Mouse (Mus musculus) natural killer cell, adult 2 months (primary cell): Measurements from ENCODE around the gene Adamts13.

Experiments used
- DNase-seq, 2 experiments: peaks; one replicate each; pipeline ENCODE4 v3.0.0; 2022; ENCODE audit warnings: low spot score in 2 of 2

Gene Adamts13

GRCm38 (mm10) chr2:27036003-27036402 is 62.8 kb downstream of the Adamts13 start:
- DNase-seq, result no peak

- DNase-seq, result no peak
These were observed 63.8 kb downstream of the Adamts13 start for GRCm38 (mm10) chr2:27037008-27037407.

DNA sequence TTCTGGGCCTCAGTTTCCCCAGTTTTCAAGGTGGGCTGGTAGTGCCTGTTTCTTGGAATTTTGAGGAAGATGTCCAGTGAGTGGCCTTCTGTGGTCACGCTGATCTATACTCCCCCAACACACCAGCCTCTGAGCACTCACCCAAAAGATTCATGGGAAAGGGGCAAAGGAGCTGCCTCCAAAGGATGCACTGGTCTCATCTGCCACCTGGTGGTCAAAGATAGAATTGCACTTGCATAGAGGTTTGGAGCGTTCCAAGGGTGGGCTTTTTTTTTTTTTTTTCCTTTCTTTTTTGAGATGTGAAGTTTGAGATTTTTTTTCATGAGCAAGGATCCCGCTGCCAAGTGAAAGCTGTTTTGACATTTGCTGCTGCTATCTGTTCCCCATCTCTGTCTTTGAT is 65.4 kb downstream of the Adamts13 start:
- peak; percentile 60 to 66 for DNase-seq

GRCm38 (mm10) chr2:27039286-27039685 is 66.1 kb downstream of the Adamts13 start:
- no peak for DNase-seq

- DNase-seq, result no peak
These were observed 69.1 kb downstream of the Adamts13 start for GRCm38 (mm10) chr2:27042131-27042844.

DNA sequence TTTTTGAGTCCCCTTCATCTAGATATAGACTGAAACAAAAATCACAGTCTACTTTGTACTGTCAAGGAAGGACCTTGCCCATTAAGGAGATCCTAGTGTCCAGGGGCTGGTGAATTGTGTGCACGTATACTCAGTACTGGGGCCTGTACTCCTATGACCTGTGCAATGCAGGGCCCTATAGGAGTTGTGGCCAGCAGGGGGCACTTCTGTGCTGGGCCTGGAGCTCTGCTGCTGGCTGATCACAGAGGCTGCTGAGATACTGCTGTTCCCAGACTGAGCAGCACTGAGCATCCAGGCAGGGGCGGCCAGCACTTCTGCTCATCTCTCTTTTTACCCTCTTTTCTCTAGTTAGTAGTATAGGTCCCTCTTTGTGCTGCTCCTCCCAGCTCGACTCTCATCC is 70.2 kb downstream of the Adamts13 start:
- DNase-seq, result peak in 1 of 2 experiments; percentile 65

DNA sequence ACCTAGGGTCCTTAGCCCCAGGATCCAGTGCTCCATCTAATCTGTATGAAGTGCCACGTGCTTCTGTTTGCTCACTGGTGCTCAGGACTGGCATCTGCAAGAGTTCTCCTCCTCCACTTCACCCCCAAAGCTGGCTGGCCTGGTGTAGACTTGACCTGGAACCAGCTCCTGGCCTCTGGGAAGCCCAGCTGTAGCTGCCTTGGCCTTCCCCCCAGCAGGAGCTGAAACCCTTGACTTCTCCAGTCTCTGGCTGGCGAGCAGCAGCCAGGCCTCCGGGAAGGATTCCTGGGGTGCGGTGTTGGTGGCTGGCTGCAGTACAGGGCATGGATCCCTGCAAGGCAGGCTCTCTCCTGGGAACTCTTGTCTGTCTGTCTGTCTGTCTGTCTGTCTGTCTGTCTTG is 71.0 kb downstream of the Adamts13 start:
- DNase-seq, result no peak

GRCm38 (mm10) chr2:27044641-27045040 is 71.4 kb downstream of the Adamts13 start:
- DNase-seq, result no peak

- no peak for DNase-seq
These were observed 73.0 kb downstream of the Adamts13 start for GRCm38 (mm10) chr2:27045979-27046770.

GRCm38 (mm10) chr2:27049408-27049807 is 76.2 kb downstream of the Adamts13 start:
- no peak for DNase-seq

DNA sequence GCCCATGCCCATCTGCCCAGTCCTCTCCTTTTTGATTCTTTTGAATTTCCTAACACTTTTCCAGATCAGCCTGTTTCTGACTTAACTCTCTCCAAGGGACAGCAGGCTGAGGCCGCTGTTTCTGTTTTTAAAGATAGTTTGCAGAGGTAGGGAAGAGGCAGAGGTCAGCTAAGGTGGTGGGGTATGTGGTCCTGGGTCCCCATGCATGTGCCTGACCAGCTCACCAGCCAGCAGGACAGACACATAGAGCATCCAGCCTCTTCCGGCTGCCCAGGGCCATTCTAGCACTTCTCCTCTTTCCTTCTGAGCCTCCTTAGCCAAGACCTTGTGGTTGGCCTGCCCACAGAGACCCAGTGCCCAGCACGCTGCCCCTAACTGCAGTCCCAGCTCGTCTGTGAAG is 85.0 kb downstream of the Adamts13 start:
- no peak for DNase-seq

DNA sequence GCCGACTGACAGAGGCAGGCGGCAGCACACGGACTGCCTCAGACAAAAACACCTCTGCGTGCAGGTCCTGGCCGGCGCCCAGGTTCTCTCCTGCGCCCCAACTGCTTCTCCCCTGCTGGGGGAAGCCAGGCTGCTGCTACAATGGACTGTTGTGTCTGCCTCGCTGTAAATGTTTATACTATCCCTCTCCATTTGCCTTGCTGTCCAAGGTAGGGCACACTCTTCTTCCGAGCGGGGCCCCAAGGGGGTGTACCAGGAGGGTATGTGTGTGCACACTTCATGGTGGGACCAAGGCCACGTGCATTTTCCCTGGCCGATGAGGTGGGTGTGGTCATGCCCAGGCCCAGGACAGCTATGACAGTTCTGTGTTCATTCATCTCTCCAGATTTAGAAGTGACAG is 85.5 kb downstream of the Adamts13 start:
- no peak for DNase-seq

DNA sequence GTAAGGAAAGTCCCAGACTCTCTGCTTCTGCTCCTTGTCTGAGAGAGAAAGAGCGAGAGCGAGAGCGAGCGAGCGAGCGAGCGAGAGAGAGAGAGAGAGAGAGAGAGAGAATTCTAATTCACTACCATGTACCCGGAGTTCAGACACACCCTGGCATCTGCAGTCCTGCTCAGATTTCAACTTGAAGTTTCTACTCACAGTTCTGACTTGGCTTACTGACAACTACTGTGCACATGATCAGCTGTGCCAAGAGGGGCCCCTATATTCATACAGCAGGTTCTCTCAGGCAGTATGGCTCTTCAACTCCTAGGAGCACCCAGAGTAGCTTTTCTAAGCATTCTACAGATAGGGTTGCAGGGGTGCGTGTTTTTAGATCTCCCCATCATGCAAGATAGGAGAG is 86.0 kb downstream of the Adamts13 start:
- DNase-seq, result no peak
